Mouse (Mus musculus) cerebellum, adult 11 months (tissue): ENCODE data around the gene Cers6.

Experiments used
- DNase-seq: peaks from one replicate; pipeline ENCODE4 v3.0.0; 2022

The Cers6 gene

GRCm38 (mm10) chr2:69080760-69081159, 219.5 kb downstream of the Cers6 start:
- no peak for DNase-seq

GRCm38 (mm10) chr2:69082499-69083197, 221.4 kb downstream of the Cers6 start:
- no peak for DNase-seq

- no peak for DNase-seq
These were observed 221.9 kb downstream of the Cers6 start for GRCm38 (mm10) chr2:69083198-69083509.

GRCm38 (mm10) chr2:69084416-69084815, 223.2 kb downstream of the Cers6 start:
- DNase-seq, result no peak

- DNase-seq, result no peak
These were observed 225.4 kb downstream of the Cers6 start for GRCm38 (mm10) chr2:69086505-69087260.

- DNase-seq, result no peak
These were observed 234.6 kb downstream of the Cers6 start for GRCm38 (mm10) chr2:69095836-69096235.

- no peak for DNase-seq
These were observed 235.6 kb downstream of the Cers6 start for GRCm38 (mm10) chr2:69096821-69097220.

GRCm38 (mm10) chr2:69097526-69097925, 236.3 kb downstream of the Cers6 start:
- no peak for DNase-seq

- DNase-seq, result no peak
These were observed 237.5 kb downstream of the Cers6 start for GRCm38 (mm10) chr2:69098701-69099100.

- DNase-seq, result no peak
These were observed 237.9 kb downstream of the Cers6 start for GRCm38 (mm10) chr2:69099147-69099546.

GRCm38 (mm10) chr2:69100706-69101105, 239.5 kb downstream of the Cers6 start:
- no peak for DNase-seq

GRCm38 (mm10) chr2:69103526-69103925, 242.3 kb downstream of the Cers6 start:
- DNase-seq, result no peak

- DNase-seq, result no peak
These were observed 243.4 kb downstream of the Cers6 start for GRCm38 (mm10) chr2:69104511-69105145.

GRCm38 (mm10) chr2:69109246-69109645, 248.0 kb downstream of the Cers6 start:
- no peak for DNase-seq

GRCm38 (mm10) chr2:69109710-69110109, 248.5 kb downstream of the Cers6 start:
- DNase-seq, result no peak

GRCm38 (mm10) chr2:69112609-69113008, 251.4 kb downstream of the Cers6 start:
- no peak for DNase-seq

GRCm38 (mm10) chr2:69113829-69114547, 252.7 kb downstream of the Cers6 start:
- no peak for DNase-seq

GRCm38 (mm10) chr2:69115921-69116320, 254.7 kb downstream of the Cers6 start:
- DNase-seq, result no peak

GRCm38 (mm10) chr2:69116767-69117166, 255.5 kb downstream of the Cers6 start:
- DNase-seq, result no peak

- DNase-seq, result no peak
These were observed 257.8 kb downstream of the Cers6 start for GRCm38 (mm10) chr2:69118994-69119393.

GRCm38 (mm10) chr2:69119718-69120117, 258.5 kb downstream of the Cers6 start:
- no peak for DNase-seq

- no peak for DNase-seq
These were observed 260.4 kb downstream of the Cers6 start for GRCm38 (mm10) chr2:69121681-69122080.

- DNase-seq, result no peak
These were observed 264.2 kb downstream of the Cers6 start for GRCm38 (mm10) chr2:69125425-69125824.
